Mouse (Mus musculus): Measurements from ENCODE around the gene Nagk. TPM values are rescaled to one million over a fixed set of nuclear protein-coding genes. Genes with fewer than 3 reads are reported as not detected.

Nagk gene
- polyA plus RNA-seq, 1 experiment from 2014 or later = 78.5 TPM

Other genes with a start within 250 kb of the Nagk start
- gene Stambp, start 222.3 kb upstream of the Nagk start, polyA plus RNA-seq (2014; fragmentation: Nextera tagmentation; extraction: Ambion mirVana) = 56.5 and 62.7 TPM in 2 replicates
- not detected in 2 replicates for gene Clec4f, start 138.8 kb upstream of the Nagk start, polyA plus RNA-seq (2014; fragmentation: Nextera tagmentation; extraction: Ambion mirVana)
- not detected in 2 replicates for gene Cd207, start 117.1 kb upstream of the Nagk start, polyA plus RNA-seq (2014; fragmentation: Nextera tagmentation; extraction: Ambion mirVana)
- not detected in 2 replicates for gene Vax2, start 83.7 kb upstream of the Nagk start, polyA plus RNA-seq (2014; fragmentation: Nextera tagmentation; extraction: Ambion mirVana)
- not detected in 2 replicates for gene Atp6v1b1, start 52.0 kb upstream of the Nagk start, polyA plus RNA-seq (2014; fragmentation: Nextera tagmentation; extraction: Ambion mirVana)
- not detected in 2 replicates for gene Ankrd53, start 32.3 kb upstream of the Nagk start, polyA plus RNA-seq (2014; fragmentation: Nextera tagmentation; extraction: Ambion mirVana)
- 63.5 and 76.4 TPM in 2 replicates for gene Tex261, start 19.2 kb upstream of the Nagk start, polyA plus RNA-seq (2014; fragmentation: Nextera tagmentation; extraction: Ambion mirVana)
- gene Paip2b, start 36.8 kb downstream of the Nagk start, polyA plus RNA-seq (2014; fragmentation: Nextera tagmentation; extraction: Ambion mirVana) = 30.1 and 32.0 TPM in 2 replicates
- gene Zfp638, start 72.1 kb downstream of the Nagk start, polyA plus RNA-seq (2014; fragmentation: Nextera tagmentation; extraction: Ambion mirVana) = 91.4 and 114 TPM in 2 replicates
- 1.2 and 1.4 TPM in 2 replicates for gene Dysf, start 213.6 kb downstream of the Nagk start, polyA plus RNA-seq (2014; fragmentation: Nextera tagmentation; extraction: Ambion mirVana)

Data from forebrain, embryonic 14.5 days (tissue).